Mouse (Mus musculus) stomach, embryonic 14.5 days (tissue): ENCODE measurements around the gene Lce3f. TPM values are rescaled to one million over a fixed set of nuclear protein-coding genes. Genes with fewer than 3 reads are reported as not detected.

Experiments used
- ATAC-seq: fragments of 200-750 bp; cut with Nextera tagmentation; 2 replicates; pipeline ENCODE4 v1.8.0; 2017; ENCODE audit warnings: low read depth, moderate TSS enrichment; ENCODE audit not compliant: insufficient number of reproducible peaks, insufficient read depth, low FRiP score
- H3K27ac ChIP-seq: fragments of 300-500 bp; sonication (generic); 2 replicates; pipeline ENCODE4 v1.5.1; 2014; ENCODE audit warnings: mild to moderate bottlenecking, low read length, moderate library complexity, mixed read lengths
- H3K27me3 ChIP-seq: fragments of 300-500 bp; sonication (generic); 2 replicates; pipeline ENCODE4 v1.6.1; 2014; ENCODE audit warnings: low read length, control low read depth, mixed read lengths; ENCODE audit not compliant: control insufficient read depth, insufficient read depth
- H3K36me3 ChIP-seq: fragments of 300-500 bp; sonication (generic); 2 replicates; pipeline ENCODE4 v1.6.1; 2014; ENCODE audit warnings: mild to moderate bottlenecking, control low read depth, low read length, moderate library complexity, mixed read lengths; ENCODE audit not compliant: control insufficient read depth, insufficient read depth
- H3K4me1 ChIP-seq: fragments of 300-500 bp; sonication (generic); 2 replicates; pipeline ENCODE4 v1.6.1; 2014; ENCODE audit warnings: low read length, control low read depth, mixed read lengths; ENCODE audit not compliant: control insufficient read depth, insufficient read depth
- H3K4me2 ChIP-seq: fragments of 300-500 bp; sonication (generic); replicated peaks from 2 replicates; pipeline ENCODE4 v1.6.1; 2014; ENCODE audit warnings: low read depth, low read length, control low read depth
- H3K4me3 ChIP-seq: fragments of 300-500 bp; sonication (generic); 2 replicates; pipeline ENCODE4 v1.5.1; 2014; ENCODE audit warnings: low read depth, low read length, control low read depth
- H3K9ac ChIP-seq: fragments of 300-500 bp; sonication (generic); replicated peaks from 2 replicates; pipeline ENCODE4 v1.6.1; 2014; ENCODE audit warnings: low read depth, mild to moderate bottlenecking, control low read depth, low read length, moderate library complexity, mixed read lengths
- H3K9me3 ChIP-seq: fragments of 300-500 bp; sonication (generic); 2 replicates; pipeline ENCODE4 v1.6.1; 2016; ENCODE audit warnings: low read depth, low read length, control low read depth; ENCODE audit not compliant: control insufficient read depth
- WGBS: fragments of 180-500 bp; shearing (Covaris S2); extraction: QIAGEN DNeasy Blood & Tissue Kit; methylation state at CpG from one replicate; pipeline ENCODE4 v1.1.7; 2014; 5-methylcytosine and 5-hydroxymethylcytosine counted together
- polyA plus RNA-seq: library from polyadenylated mRNA; unstranded; fragments of >200 nt; fragmentation: Nextera tagmentation; extraction: Ambion mirVana; gene quantifications from 2 replicates; pipeline ENCODE4 v1.2.1, GENCODE M21; 2014

Lce3f gene
- polyA plus RNA-seq, 1 experiment from 2014 or later = not detected

- Histone ChIP-seq H3K4me3 (peak overlapping the region; percentile 40), H3K27me3 (no peaks in the 10 kb centered on the region), H3K4me1 (no peaks in the 10 kb centered on the region), H3K9me3 (no peaks in the 10 kb centered on the region), H3K27ac (no peak overlapping the region), H3K36me3 (no peaks in the 10 kb centered on the region), H3K4me2 (peak overlapping the region; percentile 85), H3K9ac (peak overlapping the region; percentile 38)
- 37% methylated on average over 5 of the region's 5 CpGs for WGBS
- ATAC-seq = no peak
Measured at GRCm38 (mm10) chr3:93014871-93015270, 22.8 kb downstream of the Lce3f start.

GRCm38 (mm10) chr3:93015460-93016104, 23.6 kb downstream of the Lce3f start, which contains the start of gene Crct1:
Crct1 (minus strand) TSS chr3:93015687.
- no peaks in the 10 kb centered on the region for H3K36me3 ChIP-seq
- H3K4me2 ChIP-seq = peak within 1 kb of the TSS; percentile 85
- H3K4me3 ChIP-seq = peak within 1 kb of the TSS; percentile 40
- H3K27ac ChIP-seq = no peak within 1 kb of the TSS
- no peaks in the 10 kb centered on the region for H3K27me3 ChIP-seq
- H3K4me1 ChIP-seq = no peaks in the 10 kb centered on the region
- ATAC-seq = no peak
- 21% methylated on average over 4 of the region's 4 CpGs for WGBS
- no peaks in the 10 kb centered on the region for H3K9me3 ChIP-seq
- H3K9ac ChIP-seq = peak within 1 kb of the TSS; percentile 38

- Histone ChIP-seq H3K4me3 (no peak within 1 kb of the TSS), H3K4me2 (no peak within 1 kb of the TSS), H3K36me3 (no peaks in the 10 kb centered on the region), H3K27ac (no peak within 1 kb of the TSS), H3K27me3 (no peaks in the 10 kb centered on the region), H3K4me1 (no peaks in the 10 kb centered on the region), H3K9ac (no peak within 1 kb of the TSS), H3K9me3 (no peaks in the 10 kb centered on the region)
- ATAC-seq = no peak
- 93% methylated on average over 2 of the region's 2 CpGs for WGBS
Measured at GRCm38 (mm10) chr3:93018960-93019359, 26.9 kb downstream of the Lce3f start, which contains the start of gene Lce1m. Lce1m (minus strand) TSS chr3:93019060.

- Histone ChIP-seq H3K4me3 (no peak overlapping the region), H3K27me3 (no peaks in the 10 kb centered on the region), H3K4me1 (no peaks in the 10 kb centered on the region), H3K27ac (no peak overlapping the region), H3K9ac (no peak overlapping the region), H3K9me3 (no peaks in the 10 kb centered on the region), H3K4me2 (no peak overlapping the region), H3K36me3 (no peaks in the 10 kb centered on the region)
- no peak for ATAC-seq
- WGBS = 93% methylated on average over 1 of the region's 1 CpGs
Measured at GRCm38 (mm10) chr3:93021171-93021570, 29.1 kb downstream of the Lce3f start.

GRCm38 (mm10) chr3:93023411-93024184, 31.6 kb downstream of the Lce3f start:
- H3K4me3 ChIP-seq = no peak overlapping the region
- no peaks in the 10 kb centered on the region for H3K36me3 ChIP-seq
- WGBS = 84% methylated on average over 3 of the region's 3 CpGs
- H3K27ac ChIP-seq = no peak overlapping the region
- ATAC-seq = no peak
- no peaks in the 10 kb centered on the region for H3K4me1 ChIP-seq
- H3K27me3 ChIP-seq = no peaks in the 10 kb centered on the region
- H3K9ac ChIP-seq = no peak overlapping the region
- H3K9me3 ChIP-seq = no peaks in the 10 kb centered on the region
- H3K4me2 ChIP-seq = no peak overlapping the region

GRCm38 (mm10) chr3:93025486-93025885, 33.5 kb downstream of the Lce3f start:
- H3K36me3 ChIP-seq = no peaks in the 10 kb centered on the region
- H3K4me1 ChIP-seq = no peaks in the 10 kb centered on the region
- H3K4me3 ChIP-seq = no peak overlapping the region
- H3K27me3 ChIP-seq = no peaks in the 10 kb centered on the region
- H3K9ac ChIP-seq = no peak overlapping the region
- H3K9me3 ChIP-seq = no peaks in the 10 kb centered on the region
- no peak overlapping the region for H3K4me2 ChIP-seq
- no peak for ATAC-seq
- no peak overlapping the region for H3K27ac ChIP-seq
- WGBS = 58% methylated on average over 2 of the region's 2 CpGs

GRCm38 (mm10) chr3:93031450-93031849, 39.4 kb downstream of the Lce3f start:
- ATAC-seq = peak; percentile 72; the same call in 1 of the 2 replicates
- H3K36me3 ChIP-seq = no peaks in the 10 kb centered on the region
- no peak overlapping the region for H3K9ac ChIP-seq
- H3K27ac ChIP-seq = no peak overlapping the region
- H3K4me1 ChIP-seq = no peaks in the 10 kb centered on the region
- 47% methylated on average over 5 of the region's 5 CpGs for WGBS
- H3K4me3 ChIP-seq = no peak overlapping the region
- H3K27me3 ChIP-seq = no peaks in the 10 kb centered on the region
- H3K4me2 ChIP-seq = no peak overlapping the region
- H3K9me3 ChIP-seq = no peaks in the 10 kb centered on the region
